Mouse (Mus musculus) CH12.LX (cell line): ENCODE measurements at regions not wholly inside any gene's neighbourhood (a gene's known extent, or its start where the extent isn't known, plus 50 kb on each side); places are given as distances from the start of the nearest gene placed in this dataset.

Source experiments
- DNase-seq: peaks from one replicate; pipeline ENCODE4 v3.0.0-alpha.2; 2013; ENCODE audit errors: extremely low read depth
- H3K27ac ChIP-seq: 2 replicates; pipeline ENCODE4 v1.5.1; 2012; ENCODE audit warnings: low read depth, mild to moderate bottlenecking, control low read depth, moderate library complexity; ENCODE audit not compliant: insufficient read depth
- H3K27me3 ChIP-seq: replicated peaks from 2 replicates; pipeline ENCODE3; 2012; ENCODE audit warnings: inconsistent platforms
- H3K36me3 ChIP-seq, 2 experiments: replicated peaks in 1 of 2; 2 replicates each; pipeline versions ENCODE3 to v1.6.1; 2012; ENCODE audit warnings: inconsistent platforms in 1 of 2, low read length in 1 of 2, mild to moderate bottlenecking in 1 of 2, mixed read lengths in 1 of 2, moderate library complexity in 1 of 2; ENCODE audit not compliant: control insufficient read depth in 1 of 2, insufficient read depth in 1 of 2
- H3K4me1 ChIP-seq, 2 experiments: 2 replicates each; pipeline ENCODE4 v1.6.1; 2012; ENCODE audit warnings: inconsistent platforms in 1 of 2, moderate library complexity in 1 of 2; ENCODE audit not compliant: insufficient read depth in 2 of 2, control insufficient read depth in 1 of 2
- H3K4me2 ChIP-seq: 2 replicates; pipeline ENCODE4 v1.6.1; 2012; ENCODE audit warnings: low read depth, mild to moderate bottlenecking, control low read depth; ENCODE audit not compliant: poor library complexity, insufficient read depth, severe bottlenecking
- H3K4me3 ChIP-seq, 3 experiments: fragments of 150-350 bp in 1 of 3; sonication (generic) in 1 of 3; replicated peaks in 1 of 3; 2 replicates each; pipeline versions ENCODE3 to v1.5.1; 2011 to 2012; ENCODE audit warnings: low read depth in 2 of 3, low read length in 2 of 3, mild to moderate bottlenecking in 2 of 3, moderate library complexity in 2 of 3, control low read depth in 1 of 3, improper control_type of control experiment in 1 of 3, inconsistent platforms in 1 of 3, mixed read lengths in 1 of 3; ENCODE audit not compliant: poor library complexity in 1 of 3
- H3K79me2 ChIP-seq: replicated peaks from 2 replicates; pipeline ENCODE4 v1.6.1; 2012; ENCODE audit warnings: mild to moderate bottlenecking, moderate library complexity; ENCODE audit not compliant: control insufficient read depth, poor library complexity, insufficient read depth, severe bottlenecking; ENCODE audit errors: extremely low read depth
- H3K9ac ChIP-seq: 2 replicates; pipeline ENCODE4 v1.6.1; 2012; ENCODE audit warnings: low read depth, mild to moderate bottlenecking, control low read depth, moderate library complexity; ENCODE audit not compliant: insufficient read depth
- H3K9me3 ChIP-seq: replicated peaks from 2 replicates; pipeline ENCODE3; 2012; ENCODE audit warnings: low read length, inconsistent platforms, mixed read lengths
- BHLHE40 ChIP-seq: IDR thresholded peaks from 2 replicates; pipeline ENCODE4 v1.6.1; 2011; ENCODE audit warnings: mild to moderate bottlenecking, low read depth, low read length, improper control_type of control experiment
- CHD1 ChIP-seq: IDR thresholded peaks from 2 replicates; pipeline ENCODE4 v1.6.1; 2012; ENCODE audit warnings: low read depth, low read length, improper control_type of control experiment, inconsistent platforms
- CTCF ChIP-seq, 2 experiments: IDR thresholded peaks in 1 of 2; conservative IDR thresholded peaks in 1 of 2; 2 replicates each; pipeline ENCODE4 v1.5.1; 2011 to 2012; ENCODE audit warnings: low read depth in 2 of 2, low read length in 2 of 2, improper control_type of control experiment in 1 of 2, inconsistent platforms in 1 of 2, mild to moderate bottlenecking in 1 of 2, moderate library complexity in 1 of 2
- ELF1 ChIP-seq: IDR thresholded peaks from 2 replicates; pipeline ENCODE4 v1.6.1; 2014; ENCODE audit warnings: low read depth, mild to moderate bottlenecking, inconsistent platforms, low read length, improper control_type of control experiment
- GABPA ChIP-seq: IDR thresholded peaks from 2 replicates; pipeline ENCODE4 v1.6.1; 2012; ENCODE audit warnings: low read depth, low read length, improper control_type of control experiment, inconsistent platforms; ENCODE audit not compliant: insufficient replicate concordance
- HCFC1 ChIP-seq: IDR thresholded peaks from 2 replicates; pipeline ENCODE4 v1.6.1; 2012; ENCODE audit warnings: low read depth, mild to moderate bottlenecking, inconsistent platforms, low read length, improper control_type of control experiment
- IRF4 ChIP-seq: IDR thresholded peaks from 2 replicates; pipeline ENCODE4 v1.6.1; 2014; ENCODE audit warnings: low read depth, mild to moderate bottlenecking, inconsistent platforms, low read length, improper control_type of control experiment
- JUND ChIP-seq: conservative IDR thresholded peaks from 2 replicates; pipeline ENCODE4 v1.6.1; 2011; ENCODE audit warnings: low read depth, low read length, improper control_type of control experiment
- KAT2A ChIP-seq: IDR thresholded peaks from 2 replicates; pipeline ENCODE4 v1.6.1; 2012; ENCODE audit warnings: low read length, improper control_type of control experiment, inconsistent platforms; ENCODE audit not compliant: insufficient replicate concordance
- MAFK ChIP-seq: IDR thresholded peaks from 2 replicates; pipeline ENCODE4 v1.6.1; 2011; ENCODE audit warnings: low read length, improper control_type of control experiment; ENCODE audit not compliant: insufficient replicate concordance
- MAX ChIP-seq: IDR thresholded peaks from 2 replicates; pipeline ENCODE4 v1.6.1; 2011; ENCODE audit warnings: low read length, improper control_type of control experiment
- MXI1 ChIP-seq: IDR thresholded peaks from 2 replicates; pipeline ENCODE4 v1.6.1; 2011; ENCODE audit warnings: mild to moderate bottlenecking, low read depth, low read length, improper control_type of control experiment
- MYC ChIP-seq: IDR thresholded peaks from 2 replicates; pipeline ENCODE4 v1.6.1; 2011; ENCODE audit warnings: low read depth, mild to moderate bottlenecking, improper control_type of control experiment, low read length
- NELFE ChIP-seq: IDR thresholded peaks from 2 replicates; pipeline ENCODE4 v1.6.1; 2011; ENCODE audit warnings: low read depth, low read length, improper control_type of control experiment
- NRF1 ChIP-seq: IDR thresholded peaks from 2 replicates; pipeline ENCODE4 v1.6.1; 2014; ENCODE audit warnings: low read depth, mild to moderate bottlenecking, inconsistent platforms, low read length, improper control_type of control experiment, moderate library complexity
- PAX5 ChIP-seq: IDR thresholded peaks from 2 replicates; pipeline ENCODE4 v1.6.1; 2012; ENCODE audit warnings: low read length, inconsistent platforms, mixed read lengths
- POLR2A ChIP-seq: IDR thresholded peaks from 2 replicates; pipeline ENCODE4 v1.6.1; 2011; ENCODE audit warnings: low read depth, mild to moderate bottlenecking, improper control_type of control experiment, low read length
- POLR2AphosphoS2 ChIP-seq: IDR thresholded peaks from 2 replicates; pipeline ENCODE4 v1.6.1; 2011; ENCODE audit warnings: low read depth, low read length, improper control_type of control experiment
- RCOR1 ChIP-seq: conservative IDR thresholded peaks from 2 replicates; pipeline ENCODE4 v1.6.1; 2012; ENCODE audit warnings: low read depth, mild to moderate bottlenecking, inconsistent platforms, low read length, improper control_type of control experiment
- SIN3A ChIP-seq: IDR thresholded peaks from 2 replicates; pipeline ENCODE4 v1.6.1; 2012; ENCODE audit warnings: low read length, improper control_type of control experiment, inconsistent platforms
- TBP ChIP-seq: conservative IDR thresholded peaks from 2 replicates; pipeline ENCODE4 v1.6.1; 2011; ENCODE audit warnings: low read depth, low read length, improper control_type of control experiment
- UBTF ChIP-seq: IDR thresholded peaks from 2 replicates; pipeline ENCODE4 v1.6.1; 2012; ENCODE audit warnings: low read depth, mild to moderate bottlenecking, inconsistent platforms, low read length, improper control_type of control experiment, moderate library complexity
- USF1 ChIP-seq: IDR thresholded peaks from 2 replicates; pipeline ENCODE4 v1.6.1; 2014; ENCODE audit warnings: low read depth, mild to moderate bottlenecking, inconsistent platforms, low read length, improper control_type of control experiment
- USF2 ChIP-seq: conservative IDR thresholded peaks from 2 replicates; pipeline ENCODE4 v1.6.1; 2011; ENCODE audit warnings: low read depth, low read length, improper control_type of control experiment
- ZC3H11A ChIP-seq: IDR thresholded peaks from 2 replicates; pipeline ENCODE4 v1.6.1; 2012; ENCODE audit warnings: low read depth, mild to moderate bottlenecking, inconsistent platforms, low read length, improper control_type of control experiment
- ZKSCAN1 ChIP-seq: IDR thresholded peaks from 2 replicates; pipeline ENCODE4 v1.6.1; 2012; ENCODE audit warnings: low read depth, inconsistent platforms, low read length, improper control_type of control experiment, borderline replicate concordance
- ZMIZ1 ChIP-seq: IDR thresholded peaks from 2 replicates; pipeline ENCODE4 v1.6.1; 2012; ENCODE audit warnings: low read depth, mild to moderate bottlenecking, inconsistent platforms, low read length, improper control_type of control experiment
- dilution Hi-C: fragments of 300-500 bp; cut with MboI; formaldehyde crosslinking; loops from 2 replicates; pipeline ENCODE4 v1.14.3; 2020; ENCODE audit warnings: low sequenced_read_pairs; ENCODE audit not compliant: extremely low pct_unique_long_range_greater_than_20kb, extremely low pct_ligation_motif_present
- in situ Hi-C: fragments of 300-500 bp; cut with MboI; formaldehyde crosslinking; loops from 3 replicates; pipeline ENCODE4 v1.14.3; 2019; ENCODE audit warnings: low sequenced_read_pairs, low pct_ligation_motif_present, low pct_unique_long_range_greater_than_20kb, mixed read lengths

- no peak for TF ChIP-seq IRF4
- no peak for TF ChIP-seq ZKSCAN1
- no peak for TF ChIP-seq GABPA
- no peak for TF ChIP-seq MAX
- TF ChIP-seq POLR2AphosphoS2, result no peak
- no peak for TF ChIP-seq PAX5
- no peak for TF ChIP-seq JUND
- TF ChIP-seq NRF1, result no peak
- TF ChIP-seq CHD1, result no peak
- no peak for TF ChIP-seq RCOR1
- TF ChIP-seq KAT2A, result no peak
- TF ChIP-seq POLR2A, result no peak
- no peak for TF ChIP-seq MYC
- no peak for TF ChIP-seq ELF1
- TF ChIP-seq NELFE, result no peak
- no peak for TF ChIP-seq USF2
- TF ChIP-seq MXI1, result no peak
- TF ChIP-seq TBP, result no peak
- dilution Hi-C loops (no loop called here), in situ Hi-C loops (no loop called here)
- Histone ChIP-seq H3K9me3 (peaks cover 20% of the 10 kb centered on the region), H3K4me3 (no peak overlapping the region), H3K79me2 (no peaks in the 10 kb centered on the region), H3K27me3 (no peaks in the 10 kb centered on the region), H3K4me1 (no peaks in the 10 kb centered on the region), H3K27ac (no peak overlapping the region), H3K36me3 (no peaks in the 10 kb centered on the region), H3K9ac (no peak overlapping the region), H3K4me2 (no peak overlapping the region)
- DNase-seq, result no peak
Measured at GRCm38 (mm10) chr1:47840811-47841210, 948.2 kb upstream of the Slc39a10 start.

GRCm38 (mm10) chr1:47834072-47834471, 941.4 kb upstream of the Slc39a10 start:
- H3K36me3 ChIP-seq, result no peaks in the 10 kb centered on the region
- no peaks in the 10 kb centered on the region for H3K79me2 ChIP-seq
- no peak overlapping the region for H3K4me2 ChIP-seq
- H3K9ac ChIP-seq, result no peak overlapping the region
- TF ChIP-seq CHD1 (no peak), CTCF (conservative IDR thresholded peaks at IDR 0.05 in 1 of 2, IDR thresholded peaks at IDR 0.05 in 1 of 2; ENCODE audit: low read depth in 2 of 2, low read length in 2 of 2) (no peak), MXI1 (no peak), SIN3A (no peak), UBTF (no peak), MAX (no peak), TBP (no peak), ZC3H11A (no peak), MYC (no peak), USF2 (no peak), HCFC1 (no peak), USF1 (no peak), ZKSCAN1 (no peak), POLR2A (no peak), ZMIZ1 (no peak), IRF4 (no peak), RCOR1 (no peak), MAFK (no peak), BHLHE40 (no peak)
- in situ Hi-C loops (no loop called here), dilution Hi-C loops (no loop called here)
- no peaks in the 10 kb centered on the region for H3K4me1 ChIP-seq
- peaks cover 13% of the 10 kb centered on the region for H3K9me3 ChIP-seq
- no peak overlapping the region for H3K4me3 ChIP-seq
- H3K27me3 ChIP-seq, result no peaks in the 10 kb centered on the region
- H3K27ac ChIP-seq, result no peak overlapping the region
- DNase-seq, result no peak
